Mouse (Mus musculus) limb, embryonic 15.5 days (tissue): ENCODE measurements around the gene Tdp1. TPM values are rescaled to one million over a fixed set of nuclear protein-coding genes. Genes with fewer than 3 reads are reported as not detected.

Experiments
- ATAC-seq: fragments of 200-750 bp; cut with Nextera tagmentation; 2 replicates; pipeline ENCODE4 v1.8.0; 2017; ENCODE audit warnings: low read depth, moderate TSS enrichment; ENCODE audit not compliant: insufficient number of reproducible peaks, low FRiP score, low TSS enrichment
- H3K27ac ChIP-seq: fragments of 300-500 bp; sonication (generic); 2 replicates; pipeline ENCODE4 v1.5.1; 2015; ENCODE audit warnings: moderate library complexity, mild to moderate bottlenecking, inconsistent platforms
- H3K27me3 ChIP-seq: fragments of 300-500 bp; sonication (generic); 2 replicates; pipeline ENCODE4 v1.6.1; 2015; ENCODE audit warnings: inconsistent platforms
- H3K36me3 ChIP-seq: fragments of 300-500 bp; sonication (generic); 2 replicates; pipeline ENCODE4 v1.6.1; 2015; ENCODE audit warnings: inconsistent platforms
- H3K4me1 ChIP-seq: fragments of 300-500 bp; sonication (generic); 2 replicates; pipeline ENCODE4 v1.6.1; 2015; ENCODE audit warnings: inconsistent platforms
- H3K4me2 ChIP-seq: fragments of 300-500 bp; sonication (generic); 2 replicates; pipeline ENCODE4 v1.6.1; 2015; ENCODE audit warnings: mild to moderate bottlenecking, inconsistent platforms
- H3K4me3 ChIP-seq: fragments of 300-500 bp; sonication (generic); 2 replicates; pipeline ENCODE4 v1.5.1; 2015; ENCODE audit warnings: mild to moderate bottlenecking, inconsistent platforms
- H3K9ac ChIP-seq: fragments of 300-500 bp; sonication (generic); 2 replicates; pipeline ENCODE4 v1.6.1; 2015; ENCODE audit warnings: inconsistent platforms
- H3K9me3 ChIP-seq: fragments of 300-500 bp; sonication (generic); 2 replicates; pipeline ENCODE4 v1.6.1; 2016; ENCODE audit warnings: inconsistent platforms
- WGBS: fragments of 180-500 bp; shearing (Covaris S2); methylation state at CpG from one replicate; pipeline ENCODE4 v1.1.7; 2015; 5-methylcytosine and 5-hydroxymethylcytosine counted together
- polyA plus RNA-seq: library from polyadenylated mRNA; unstranded; fragments of >200 nt; fragmentation: Nextera tagmentation; extraction: Ambion mirVana; gene quantifications from 2 replicates; pipeline ENCODE4 v1.2.1, GENCODE M21; 2015

Gene Tdp1
- polyA plus RNA-seq, 1 experiment from 2014 or later, result 50.0 TPM

GRCm38 (mm10) chr12:99901973-99902866, 17.9 kb downstream of the Tdp1 start:
- WGBS, result 71% methylated on average over 8 of the region's 8 CpGs
- H3K27ac ChIP-seq, result no peak overlapping the region
- no peaks in the 10 kb centered on the region for H3K9me3 ChIP-seq
- H3K36me3 ChIP-seq, result peaks cover 55% of the 10 kb centered on the region
- no peak overlapping the region for H3K4me2 ChIP-seq
- no peak for ATAC-seq
- no peak overlapping the region for H3K4me3 ChIP-seq
- H3K9ac ChIP-seq, result no peak overlapping the region
- H3K4me1 ChIP-seq, result no peaks in the 10 kb centered on the region
- H3K27me3 ChIP-seq, result no peaks in the 10 kb centered on the region

GRCm38 (mm10) chr12:99902867-99903370, 18.6 kb downstream of the Tdp1 start:
- H3K27me3 ChIP-seq, result no peaks in the 10 kb centered on the region
- no peaks in the 10 kb centered on the region for H3K4me1 ChIP-seq
- H3K27ac ChIP-seq, result no peak overlapping the region
- no peak overlapping the region for H3K4me3 ChIP-seq
- WGBS, result 83% methylated on average over 4 of the region's 4 CpGs
- H3K36me3 ChIP-seq, result peaks cover 62% of the 10 kb centered on the region
- no peak overlapping the region for H3K4me2 ChIP-seq
- no peak for ATAC-seq
- no peak overlapping the region for H3K9ac ChIP-seq
- no peaks in the 10 kb centered on the region for H3K9me3 ChIP-seq

- WGBS, result 91% methylated on average over 5 of the region's 5 CpGs
- ATAC-seq, result no peak
- H3K9me3 ChIP-seq, result no peaks in the 10 kb centered on the region
- no peaks in the 10 kb centered on the region for H3K27me3 ChIP-seq
- peaks cover 66% of the 10 kb centered on the region for H3K36me3 ChIP-seq
- no peak overlapping the region for H3K4me3 ChIP-seq
- no peaks in the 10 kb centered on the region for H3K4me1 ChIP-seq
- no peak overlapping the region for H3K27ac ChIP-seq
- no peak overlapping the region for H3K9ac ChIP-seq
- H3K4me2 ChIP-seq, result no peak overlapping the region
Measured at GRCm38 (mm10) chr12:99904537-99904936, 20.2 kb downstream of the Tdp1 start.

- H3K27ac ChIP-seq, result no peak overlapping the region
- H3K9me3 ChIP-seq, result no peaks in the 10 kb centered on the region
- no peaks in the 10 kb centered on the region for H3K27me3 ChIP-seq
- WGBS, result 88% methylated on average over 12 of the region's 12 CpGs
- no peak for ATAC-seq
- no peak overlapping the region for H3K4me3 ChIP-seq
- no peak overlapping the region for H3K9ac ChIP-seq
- peaks cover 61% of the 10 kb centered on the region for H3K36me3 ChIP-seq
- no peaks in the 10 kb centered on the region for H3K4me1 ChIP-seq
- no peak overlapping the region for H3K4me2 ChIP-seq
Measured at GRCm38 (mm10) chr12:99911466-99911865, 27.1 kb downstream of the Tdp1 start.

- Histone ChIP-seq H3K27me3 (no peaks in the 10 kb centered on the region), H3K36me3 (peaks cover 33% of the 10 kb centered on the region), H3K4me1 (no peaks in the 10 kb centered on the region), H3K4me3 (no peak overlapping the region), H3K9ac (no peak overlapping the region), H3K27ac (no peak overlapping the region), H3K4me2 (no peak overlapping the region), H3K9me3 (no peaks in the 10 kb centered on the region)
- ATAC-seq, result no peak
- WGBS, result 79% methylated on average over 15 of the region's 15 CpGs
Measured at GRCm38 (mm10) chr12:99917800-99918427, 33.6 kb downstream of the Tdp1 start.

- 90% methylated on average over 3 of the region's 3 CpGs for WGBS
- Histone ChIP-seq H3K9ac (no peak overlapping the region), H3K27me3 (no peaks in the 10 kb centered on the region), H3K4me2 (no peak overlapping the region), H3K4me1 (no peaks in the 10 kb centered on the region), H3K36me3 (peaks cover 31% of the 10 kb centered on the region), H3K4me3 (no peak overlapping the region), H3K27ac (no peak overlapping the region), H3K9me3 (no peaks in the 10 kb centered on the region)
- ATAC-seq, result no peak
Measured at GRCm38 (mm10) chr12:99919636-99920035, 35.3 kb downstream of the Tdp1 start.

- Histone ChIP-seq H3K27ac (no peak overlapping the region), H3K4me1 (no peaks in the 10 kb centered on the region), H3K4me3 (no peak overlapping the region), H3K36me3 (peaks cover 21% of the 10 kb centered on the region), H3K27me3 (no peaks in the 10 kb centered on the region), H3K4me2 (no peak overlapping the region), H3K9ac (no peak overlapping the region), H3K9me3 (no peaks in the 10 kb centered on the region)
- no peak for ATAC-seq
- WGBS, result 84% methylated on average over 3 of the region's 3 CpGs
Measured at GRCm38 (mm10) chr12:99921045-99921444, 36.7 kb downstream of the Tdp1 start.

GRCm38 (mm10) chr12:99923131-99923606, 38.9 kb downstream of the Tdp1 start:
- no peak overlapping the region for H3K4me2 ChIP-seq
- no peak overlapping the region for H3K27ac ChIP-seq
- H3K9ac ChIP-seq, result no peak overlapping the region
- peaks cover 26% of the 10 kb centered on the region for H3K36me3 ChIP-seq
- no peaks in the 10 kb centered on the region for H3K4me1 ChIP-seq
- ATAC-seq, result no peak
- no peaks in the 10 kb centered on the region for H3K9me3 ChIP-seq
- H3K4me3 ChIP-seq, result no peak overlapping the region
- H3K27me3 ChIP-seq, result no peaks in the 10 kb centered on the region
- 74% methylated on average over 5 of the region's 5 CpGs for WGBS

GRCm38 (mm10) chr12:99923703-99924102, 39.4 kb downstream of the Tdp1 start:
- 78% methylated on average over 5 of the region's 5 CpGs for WGBS
- no peaks in the 10 kb centered on the region for H3K27me3 ChIP-seq
- H3K4me3 ChIP-seq, result no peak overlapping the region
- H3K4me1 ChIP-seq, result no peaks in the 10 kb centered on the region
- no peak overlapping the region for H3K4me2 ChIP-seq
- no peak overlapping the region for H3K27ac ChIP-seq
- H3K9me3 ChIP-seq, result no peaks in the 10 kb centered on the region
- H3K9ac ChIP-seq, result no peak overlapping the region
- no peak for ATAC-seq
- H3K36me3 ChIP-seq, result peaks cover 25% of the 10 kb centered on the region

GRCm38 (mm10) chr12:99928311-99928710, 44.0 kb downstream of the Tdp1 start:
- 91% methylated on average over 7 of the region's 7 CpGs for WGBS
- H3K4me2 ChIP-seq, result no peak overlapping the region
- H3K36me3 ChIP-seq, result peaks cover 16% of the 10 kb centered on the region; the same call in 1 of the 2 replicates
- no peaks in the 10 kb centered on the region for H3K27me3 ChIP-seq
- no peaks in the 10 kb centered on the region for H3K9me3 ChIP-seq
- H3K4me3 ChIP-seq, result no peak overlapping the region
- H3K9ac ChIP-seq, result no peak overlapping the region
- no peak overlapping the region for H3K27ac ChIP-seq
- no peaks in the 10 kb centered on the region for H3K4me1 ChIP-seq
- no peak for ATAC-seq

- 53% methylated on average over 1 of the region's 1 CpGs for WGBS
- Histone ChIP-seq H3K36me3 (peaks cover 16% of the 10 kb centered on the region; the same call in 1 of the 2 replicates), H3K27ac (no peak overlapping the region), H3K9ac (no peak overlapping the region), H3K4me3 (no peak overlapping the region), H3K4me2 (no peak overlapping the region), H3K4me1 (no peaks in the 10 kb centered on the region), H3K9me3 (no peaks in the 10 kb centered on the region), H3K27me3 (no peaks in the 10 kb centered on the region)
- ATAC-seq, result no peak
Measured at GRCm38 (mm10) chr12:99929160-99929559, 44.8 kb downstream of the Tdp1 start.

- Histone ChIP-seq H3K4me1 (no peaks in the 10 kb centered on the region), H3K36me3 (peaks cover 36% of the 10 kb centered on the region), H3K4me2 (no peak overlapping the region), H3K27me3 (no peaks in the 10 kb centered on the region), H3K9ac (no peak overlapping the region), H3K4me3 (no peak overlapping the region), H3K27ac (no peak overlapping the region), H3K9me3 (no peaks in the 10 kb centered on the region)
- 91% methylated on average over 4 of the region's 4 CpGs for WGBS
- no peak for ATAC-seq
Measured at GRCm38 (mm10) chr12:99932245-99932644, 47.9 kb downstream of the Tdp1 start.
